Mouse (Mus musculus) CH12.LX (cell line): Measurements from ENCODE around the gene Nat14. TPM values are rescaled to one million over a fixed set of nuclear protein-coding genes. Genes with fewer than 3 reads are reported as not detected.

Experiments
- DNase-seq: peaks from one replicate; pipeline ENCODE4 v3.0.0-alpha.2; 2013; ENCODE audit errors: extremely low read depth
- H3K27ac ChIP-seq: 2 replicates; pipeline ENCODE4 v1.5.1; 2012; ENCODE audit warnings: low read depth, mild to moderate bottlenecking, control low read depth, moderate library complexity; ENCODE audit not compliant: insufficient read depth
- H3K27me3 ChIP-seq: replicated peaks from 2 replicates; pipeline ENCODE3; 2012; ENCODE audit warnings: inconsistent platforms
- H3K36me3 ChIP-seq, 2 experiments: replicated peaks in 1 of 2; 2 replicates each; pipeline versions ENCODE3 to v1.6.1; 2012; ENCODE audit warnings: inconsistent platforms in 1 of 2, low read length in 1 of 2, mild to moderate bottlenecking in 1 of 2, mixed read lengths in 1 of 2, moderate library complexity in 1 of 2; ENCODE audit not compliant: control insufficient read depth in 1 of 2, insufficient read depth in 1 of 2
- H3K4me1 ChIP-seq, 2 experiments: 2 replicates each; pipeline ENCODE4 v1.6.1; 2012; ENCODE audit warnings: inconsistent platforms in 1 of 2, moderate library complexity in 1 of 2; ENCODE audit not compliant: insufficient read depth in 2 of 2, control insufficient read depth in 1 of 2
- H3K4me2 ChIP-seq: 2 replicates; pipeline ENCODE4 v1.6.1; 2012; ENCODE audit warnings: low read depth, mild to moderate bottlenecking, control low read depth; ENCODE audit not compliant: poor library complexity, insufficient read depth, severe bottlenecking
- H3K4me3 ChIP-seq, 3 experiments: fragments of 150-350 bp in 1 of 3; sonication (generic) in 1 of 3; replicated peaks in 1 of 3; 2 replicates each; pipeline versions ENCODE3 to v1.5.1; 2011 to 2012; ENCODE audit warnings: low read depth in 2 of 3, low read length in 2 of 3, mild to moderate bottlenecking in 2 of 3, moderate library complexity in 2 of 3, control low read depth in 1 of 3, improper control_type of control experiment in 1 of 3, inconsistent platforms in 1 of 3, mixed read lengths in 1 of 3; ENCODE audit not compliant: poor library complexity in 1 of 3
- H3K79me2 ChIP-seq: replicated peaks from 2 replicates; pipeline ENCODE4 v1.6.1; 2012; ENCODE audit warnings: mild to moderate bottlenecking, moderate library complexity; ENCODE audit not compliant: control insufficient read depth, poor library complexity, insufficient read depth, severe bottlenecking; ENCODE audit errors: extremely low read depth
- H3K9ac ChIP-seq: 2 replicates; pipeline ENCODE4 v1.6.1; 2012; ENCODE audit warnings: low read depth, mild to moderate bottlenecking, control low read depth, moderate library complexity; ENCODE audit not compliant: insufficient read depth
- H3K9me3 ChIP-seq: replicated peaks from 2 replicates; pipeline ENCODE3; 2012; ENCODE audit warnings: low read length, inconsistent platforms, mixed read lengths
- CHD1 ChIP-seq: IDR thresholded peaks from 2 replicates; pipeline ENCODE4 v1.6.1; 2012; ENCODE audit warnings: low read depth, low read length, improper control_type of control experiment, inconsistent platforms
- CHD2 ChIP-seq: IDR thresholded peaks from 2 replicates; pipeline ENCODE4 v1.6.1; 2011; ENCODE audit warnings: low read length, improper control_type of control experiment
- CTCF ChIP-seq, 2 experiments: IDR thresholded peaks in 1 of 2; conservative IDR thresholded peaks in 1 of 2; 2 replicates each; pipeline ENCODE4 v1.5.1; 2011 to 2012; ENCODE audit warnings: low read depth in 2 of 2, low read length in 2 of 2, improper control_type of control experiment in 1 of 2, inconsistent platforms in 1 of 2, mild to moderate bottlenecking in 1 of 2, moderate library complexity in 1 of 2
- E2F4 ChIP-seq: IDR thresholded peaks from 2 replicates; pipeline ENCODE4 v1.6.1; 2011; ENCODE audit warnings: low read depth, low read length, improper control_type of control experiment; ENCODE audit not compliant: insufficient replicate concordance
- EP300 ChIP-seq: IDR thresholded peaks from 2 replicates; pipeline ENCODE4 v1.6.1; 2011; ENCODE audit warnings: low read length, improper control_type of control experiment
- ETS1 ChIP-seq: conservative IDR thresholded peaks from 2 replicates; pipeline ENCODE4 v1.6.1; 2012; ENCODE audit warnings: low read depth, mild to moderate bottlenecking, inconsistent platforms, low read length, improper control_type of control experiment, moderate library complexity
- JUND ChIP-seq: conservative IDR thresholded peaks from 2 replicates; pipeline ENCODE4 v1.6.1; 2011; ENCODE audit warnings: low read depth, low read length, improper control_type of control experiment
- KAT2A ChIP-seq: IDR thresholded peaks from 2 replicates; pipeline ENCODE4 v1.6.1; 2012; ENCODE audit warnings: low read length, improper control_type of control experiment, inconsistent platforms; ENCODE audit not compliant: insufficient replicate concordance
- POLR2AphosphoS2 ChIP-seq: IDR thresholded peaks from 2 replicates; pipeline ENCODE4 v1.6.1; 2011; ENCODE audit warnings: low read depth, low read length, improper control_type of control experiment
- RAD21 ChIP-seq: IDR thresholded peaks from 2 replicates; pipeline ENCODE4 v1.6.1; 2011; ENCODE audit warnings: low read depth, mild to moderate bottlenecking, low read length, improper control_type of control experiment, moderate library complexity
- SMC3 ChIP-seq: IDR thresholded peaks from 2 replicates; pipeline ENCODE4 v1.6.1; 2011; ENCODE audit warnings: low read depth, low read length, improper control_type of control experiment
- TCF12 ChIP-seq: IDR thresholded peaks from 2 replicates; pipeline ENCODE4 v1.6.1; 2014; ENCODE audit warnings: low read depth, mild to moderate bottlenecking, inconsistent platforms, low read length, improper control_type of control experiment
- USF1 ChIP-seq: IDR thresholded peaks from 2 replicates; pipeline ENCODE4 v1.6.1; 2014; ENCODE audit warnings: low read depth, mild to moderate bottlenecking, inconsistent platforms, low read length, improper control_type of control experiment
- ZC3H11A ChIP-seq: IDR thresholded peaks from 2 replicates; pipeline ENCODE4 v1.6.1; 2012; ENCODE audit warnings: low read depth, mild to moderate bottlenecking, inconsistent platforms, low read length, improper control_type of control experiment
- ZKSCAN1 ChIP-seq: IDR thresholded peaks from 2 replicates; pipeline ENCODE4 v1.6.1; 2012; ENCODE audit warnings: low read depth, inconsistent platforms, low read length, improper control_type of control experiment, borderline replicate concordance
- ZMIZ1 ChIP-seq: IDR thresholded peaks from 2 replicates; pipeline ENCODE4 v1.6.1; 2012; ENCODE audit warnings: low read depth, mild to moderate bottlenecking, inconsistent platforms, low read length, improper control_type of control experiment
- ZNF384 ChIP-seq: IDR thresholded peaks from 2 replicates; pipeline ENCODE4 v1.6.1; 2012; ENCODE audit warnings: low read depth, low read length, improper control_type of control experiment, inconsistent platforms
- dilution Hi-C: fragments of 300-500 bp; cut with MboI; formaldehyde crosslinking; loops from 2 replicates; pipeline ENCODE4 v1.14.3; 2020; ENCODE audit warnings: low sequenced_read_pairs; ENCODE audit not compliant: extremely low pct_unique_long_range_greater_than_20kb, extremely low pct_ligation_motif_present
- in situ Hi-C: fragments of 300-500 bp; cut with MboI; formaldehyde crosslinking; loops from 3 replicates; pipeline ENCODE4 v1.14.3; 2019; ENCODE audit warnings: low sequenced_read_pairs, low pct_ligation_motif_present, low pct_unique_long_range_greater_than_20kb, mixed read lengths
- polyA plus RNA-seq: library from polyadenylated mRNA; unstranded; fragments of >175 nt; gene quantifications from 2 replicates; pipeline ENCODE4 v1.2.1, GENCODE M21; 2012; ENCODE audit warnings: low read depth; ENCODE audit not compliant: insufficient read length
- total RNA-seq, 2 experiments: library from RNA; depleted of rRNA; stranded (reverse); fragments of 300-350 nt in 1 of 2; fragments of >200 nt in 1 of 2; gene quantifications; 2 replicates each; pipeline ENCODE4 v1.2.3; 2012 to 2014

Gene Nat14
- total and polyA plus RNA-seq, 3 experiments, result 0.27 to 1.3 (median 0.97) TPM

GRCm38 (mm10) chr7:4899649-4900522 lies 21.9 kb upstream of the Nat14 start:
- peaks cover 0 to 22% of the 10 kb centered on the region in 2 experiments for H3K36me3 ChIP-seq
- dilution Hi-C loops, result no loop called here
- peaks cover 3% of the 10 kb centered on the region for H3K9me3 ChIP-seq
- no peaks in the 10 kb centered on the region for H3K79me2 ChIP-seq
- in situ Hi-C loops, result no loop called here
- no peak overlapping the region for H3K27ac ChIP-seq
- H3K4me1 ChIP-seq, result no peaks in the 10 kb centered on the region
- H3K9ac ChIP-seq, result no peak overlapping the region
- no peaks in the 10 kb centered on the region for H3K27me3 ChIP-seq
- DNase-seq, result no peak
- no peak overlapping the region for H3K4me2 ChIP-seq
- no peak for TF ChIP-seq KAT2A
- TF ChIP-seq USF1, result no peak
- TF ChIP-seq E2F4, result no peak
- no peak for TF ChIP-seq ETS1
- no peak for TF ChIP-seq EP300
- no peak for TF ChIP-seq ZMIZ1
- TF ChIP-seq CHD1, result no peak
- TF ChIP-seq ZNF384, result no peak
- TF ChIP-seq JUND, result no peak
- H3K4me3 ChIP-seq, result no peak overlapping the region

- Histone ChIP-seq H3K4me2 (no peak overlapping the region), H3K36me3 (peaks cover 0 to 18% of the 10 kb centered on the region in 2 experiments), H3K4me3 (no peak overlapping the region), H3K9me3 (peaks cover 3% of the 10 kb centered on the region), H3K79me2 (no peaks in the 10 kb centered on the region), H3K4me1 (no peaks in the 10 kb centered on the region), H3K9ac (no peak overlapping the region), H3K27me3 (no peaks in the 10 kb centered on the region), H3K27ac (no peak overlapping the region)
- DNase-seq, result no peak
- dilution Hi-C loops, result no loop called here
- in situ Hi-C loops, result no loop called here
- TF ChIP-seq TCF12 (no peak), CHD1 (no peak), ZKSCAN1 (no peak), CHD2 (no peak), POLR2AphosphoS2 (no peak)
- TF ChIP-seq, all 38 proteins: peak for 0
These were observed 21.3 kb upstream of the Nat14 start for GRCm38 (mm10) chr7:4900523-4900851.

GRCm38 (mm10) chr7:4901171-4901570 lies 20.7 kb upstream of the Nat14 start:
- Histone ChIP-seq H3K9ac (no peak overlapping the region), H3K27me3 (no peaks in the 10 kb centered on the region), H3K27ac (no peak overlapping the region), H3K4me3 (no peak overlapping the region), H3K9me3 (peaks cover 3% of the 10 kb centered on the region), H3K79me2 (no peaks in the 10 kb centered on the region), H3K36me3 (peaks cover 0 to 11% of the 10 kb centered on the region in 2 experiments), H3K4me2 (no peak overlapping the region), H3K4me1 (no peaks in the 10 kb centered on the region)
- in situ Hi-C loops (no loop called here), dilution Hi-C loops (no loop called here)
- peak; percentile 27 for DNase-seq
- peak in 1 of 2 experiments; percentile 59; a peak in 2 of 4 replicates for TF ChIP-seq CTCF (conservative IDR thresholded peaks at IDR 0.05 in 1 of 2, IDR thresholded peaks at IDR 0.05 in 1 of 2; ENCODE audit: low read depth in 2 of 2, low read length in 2 of 2)
- no peak for TF ChIP-seq ZC3H11A
- TF ChIP-seq SMC3, result peak; percentile 45
- peak; percentile 36 for TF ChIP-seq RAD21
